In genomic region chr19:57413918-57414317, GRCm38 (mm10) we compare ENCODE assay signal across 17 mouse cellular contexts. TPM values are rescaled to one million over a fixed set of nuclear protein-coding genes. Genes with fewer than 3 reads are reported as not detected.
DNase-seq lines count a peak whose midpoint lies in the region; ATAC-seq and TF ChIP-seq lines count a peak whose summit lies in the region.
"Had no signal": no experiment of that assay in that cellular context is flagged by ENCODE, and none has a peak within 500 bp of the region (broad histone marks: within the 10 kb centered on the region; RNA-seq: fewer than 3 reads in every experiment).

No protein-coding gene starts in this region.

- H3K9ac ChIP-seq in heart, adult 2 months (ENCODE audit: low read depth, low read length) = no peak overlapping the region
- H3K9ac ChIP-seq in lung, embryonic 14.5 days = no peak overlapping the region
- H3K9ac ChIP-seq: hindbrain, embryonic 15.5 days; limb, embryonic 12.5 days; midbrain, embryonic 15.5 days; neural tube, embryonic 12.5 days had no signal

- TF ChIP-seq EP300 in heart, adult 2 months (IDR thresholded peaks at IDR 0.05; ENCODE audit: insufficient read depth, low read depth, low read length) = no peak

- H3K9me3 ChIP-seq in lung, embryonic 14.5 days (ENCODE audit: low read depth, low read length) = no peaks in the 10 kb centered on the region
- no peaks in the 10 kb centered on the region for H3K9me3 ChIP-seq in E14TG2a.4 (ENCODE audit: low read length)
- H3K9me3 ChIP-seq: hindbrain, embryonic 15.5 days; limb, embryonic 12.5 days; midbrain, embryonic 15.5 days; neural tube, embryonic 12.5 days had no signal

- no peak overlapping the region for H3K4me3 ChIP-seq in heart, adult 2 months
- no peak overlapping the region for H3K4me3 ChIP-seq in lung, embryonic 14.5 days (ENCODE audit: low read depth, low read length)
- no peak overlapping the region for H3K4me3 ChIP-seq in E14TG2a.4 (replicated peaks; ENCODE audit: low read length)
- H3K4me3 ChIP-seq: hindbrain, embryonic 15.5 days; limb, embryonic 12.5 days; midbrain, embryonic 15.5 days; neural tube, embryonic 12.5 days had no signal

- H3K27me3 ChIP-seq in heart, adult 2 months (ENCODE audit: control insufficient read depth, insufficient read depth, low read length) = no peaks in the 10 kb centered on the region
- no peaks in the 10 kb centered on the region for H3K27me3 ChIP-seq in lung, embryonic 14.5 days (ENCODE audit: insufficient read depth, low read length)
- H3K27me3 ChIP-seq in E14TG2a.4 (ENCODE audit: insufficient read depth, low read length) = peaks cover 19% of the 10 kb centered on the region
- H3K27me3 ChIP-seq: hindbrain, embryonic 15.5 days; midbrain, embryonic 15.5 days had no signal

- H3K4me2 ChIP-seq in lung, embryonic 14.5 days = no peak overlapping the region
- H3K4me2 ChIP-seq: hindbrain, embryonic 15.5 days; limb, embryonic 12.5 days; midbrain, embryonic 15.5 days; neural tube, embryonic 12.5 days had no signal

- DNase-seq in heart, adult 2 months = no peak
- no peak for DNase-seq in heart, postnatal 4 days
- no peak for DNase-seq in lung, embryonic 14.5 days
- DNase-seq in lung, postnatal 10 days = no peak
- DNase-seq in naive thymus-derived CD4-positive, alpha-beta T cell, adult 2 months (ENCODE audit: low read depth) = peak; percentile 66
- DNase-seq in ovary, postnatal 36 days (ENCODE audit: low spot score) = no peak
- DNase-seq in left cerebral cortex, adult 11 months (ENCODE audit: low spot score) = no peak
- DNase-seq: adrenal gland, postnatal 10 days; cerebellum, postnatal 10 days; heart, adult 11 months; layer of hippocampus, adult 9-11 months; right cerebral cortex, postnatal 4 days had no signal

- no peaks in the 10 kb centered on the region for H3K79me2 ChIP-seq in heart, adult 2 months (replicated peaks; ENCODE audit: control insufficient read depth, insufficient read depth, low read length)

- H3K4me1 ChIP-seq in heart, adult 2 months (ENCODE audit: control insufficient read depth, insufficient read depth, low read length) = peaks cover 3% of the 10 kb centered on the region
- H3K4me1 ChIP-seq in lung, embryonic 14.5 days (ENCODE audit: insufficient read depth) = peaks cover 12% of the 10 kb centered on the region
- peaks cover 29% of the 10 kb centered on the region for H3K4me1 ChIP-seq in E14TG2a.4 (replicated peaks; ENCODE audit: low read depth, low read length)

- no peaks in the 10 kb centered on the region for H3K36me3 ChIP-seq in heart, adult 2 months (ENCODE audit: control insufficient read depth, insufficient read depth, low read length)
- no peaks in the 10 kb centered on the region for H3K36me3 ChIP-seq in lung, embryonic 14.5 days (ENCODE audit: insufficient read depth)
- H3K36me3 ChIP-seq in E14TG2a.4 (ENCODE audit: insufficient read depth, low read length) = no peaks in the 10 kb centered on the region
- H3K36me3 ChIP-seq: hindbrain, embryonic 15.5 days; limb, embryonic 12.5 days; midbrain, embryonic 15.5 days; neural tube, embryonic 12.5 days had no signal

- WGBS in heart, adult 2 months = 86% methylated on average over 6 of the region's 6 CpGs
- WGBS in lung, embryonic 14.5 days = 85% methylated on average over 6 of the region's 6 CpGs

- TF ChIP-seq CTCF in heart, adult 2 months (IDR thresholded peaks at IDR 0.05) = peak; percentile 40
- TF ChIP-seq CTCF in lung, embryonic 14.5 days (IDR thresholded peaks at IDR 0.05; ENCODE audit: low read depth) = 0 out of 2 replicates have a peak, but pooled peaks have one; percentile 21
- peak; percentile 53 for TF ChIP-seq CTCF in E14TG2a.4 (conservative IDR thresholded peaks at IDR 0.05; ENCODE audit: low read length)

- no peak for ATAC-seq in lung, embryonic 14.5 days (ENCODE audit: insufficient read depth)
- ATAC-seq: midbrain, embryonic 15.5 days had no signal

- no peak overlapping the region for H3K27ac ChIP-seq in heart, adult 2 months
- H3K27ac ChIP-seq in lung, embryonic 14.5 days (ENCODE audit: low read depth) = no peak overlapping the region
- H3K27ac ChIP-seq: hindbrain, embryonic 15.5 days; limb, embryonic 12.5 days; midbrain, embryonic 15.5 days; neural tube, embryonic 12.5 days had no signal

- no peak for TF ChIP-seq POLR2A in heart, adult 2 months (IDR thresholded peaks at IDR 0.05; ENCODE audit: insufficient read depth, low read depth, low read length)

- intact Hi-C loops in heart, adult 2 months (cut with DNase I) = no loop called here

RNA-seq across cellular contexts. Expression of gene Trub1, which starts 38.8 kb away (rescaled TPM):
- total RNA-seq in heart, adult 2 months (2021) = 1 to 10 TPM; 4.5 to 6.4 TPM
- 3.0 and 4.9 TPM in 2 replicates for polyA plus RNA-seq in heart, adult 2 months (2012; rRNA removed)
- total RNA-seq in heart, postnatal 4 days (2021) = 1 to 10 TPM; 6.4 to 7.6 TPM
- 29.2 and 29.6 TPM in 2 replicates for polyA plus RNA-seq in lung, embryonic 14.5 days (2014; fragmentation: Nextera tagmentation; extraction: Ambion mirVana)

RNA-seq across cellular contexts. Expression of gene Fam160b1, which starts 53.4 kb away (rescaled TPM):
- 10 to 100 TPM; 10.6 to 11.1 TPM for total RNA-seq in heart, adult 2 months (2021)
- 6.7 and 10.2 TPM in 2 replicates for polyA plus RNA-seq in heart, adult 2 months (2012; rRNA removed)
- 10 to 100 TPM; 18.6 to 19.4 TPM for total RNA-seq in heart, postnatal 4 days (2021)
- polyA plus RNA-seq in lung, embryonic 14.5 days (2014; fragmentation: Nextera tagmentation; extraction: Ambion mirVana) = 20.3 and 21.2 TPM in 2 replicates
